Mouse (Mus musculus) WW6 (cell line): Measurements from ENCODE around the gene Zfp13.

ENCODE experiments used
- DNase-seq: peaks from one replicate; pipeline ENCODE4 v3.0.0-alpha.2; 2013; ENCODE audit warnings: low read depth, low spot score

Zfp13 gene

GRCm38 (mm10) chr17:23592208-23592925 is 6.9 kb downstream of the Zfp13 start:
- peak; percentile 95 for DNase-seq

- no peak for DNase-seq
Observed at GRCm38 (mm10) chr17:23587253-23587652, 12.0 kb downstream of the Zfp13 start.

GRCm38 (mm10) chr17:23585721-23586491 is 13.4 kb downstream of the Zfp13 start:
- DNase-seq: no peak

GRCm38 (mm10) chr17:23584786-23585185 is 14.5 kb downstream of the Zfp13 start:
- DNase-seq: no peak

DNA sequence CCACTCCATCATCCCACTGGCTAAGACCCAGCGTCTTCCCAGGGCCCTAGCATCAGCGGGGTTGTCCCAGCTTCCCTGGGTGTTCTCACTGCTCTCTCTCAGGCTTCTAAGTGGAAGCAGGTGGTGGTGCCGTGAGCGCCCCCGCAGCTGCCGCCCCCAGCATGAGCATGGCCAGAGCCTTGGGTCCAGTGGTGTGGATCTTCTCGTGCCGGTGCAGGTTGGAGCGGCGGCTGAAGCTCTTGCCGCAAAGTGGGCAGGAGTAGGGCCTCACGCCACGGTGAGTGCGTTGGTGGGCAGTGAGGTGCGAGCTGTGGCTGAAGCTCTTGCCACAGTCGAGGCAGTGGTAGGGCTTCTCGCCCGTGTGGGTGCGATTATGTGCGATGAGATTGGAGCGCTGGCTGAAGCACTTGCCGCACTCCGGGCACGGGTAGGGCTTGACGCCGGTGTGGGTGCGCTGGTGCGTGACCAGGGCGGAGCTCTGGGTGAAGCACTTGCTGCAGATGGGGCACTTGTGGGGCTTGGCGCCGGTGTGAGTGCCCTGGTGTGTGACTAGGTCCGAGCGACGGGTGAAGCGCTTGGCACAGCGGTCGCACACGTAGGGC is 23.2 kb downstream of the Zfp13 start:
- DNase-seq: no peak

GRCm38 (mm10) chr17:23574130-23574529 is 25.2 kb downstream of the Zfp13 start:
- no peak for DNase-seq

GRCm38 (mm10) chr17:23572059-23572458 is 27.2 kb downstream of the Zfp13 start:
- DNase-seq: no peak

- no peak for DNase-seq
Observed at GRCm38 (mm10) chr17:23571084-23571483, 28.2 kb downstream of the Zfp13 start.

DNA sequence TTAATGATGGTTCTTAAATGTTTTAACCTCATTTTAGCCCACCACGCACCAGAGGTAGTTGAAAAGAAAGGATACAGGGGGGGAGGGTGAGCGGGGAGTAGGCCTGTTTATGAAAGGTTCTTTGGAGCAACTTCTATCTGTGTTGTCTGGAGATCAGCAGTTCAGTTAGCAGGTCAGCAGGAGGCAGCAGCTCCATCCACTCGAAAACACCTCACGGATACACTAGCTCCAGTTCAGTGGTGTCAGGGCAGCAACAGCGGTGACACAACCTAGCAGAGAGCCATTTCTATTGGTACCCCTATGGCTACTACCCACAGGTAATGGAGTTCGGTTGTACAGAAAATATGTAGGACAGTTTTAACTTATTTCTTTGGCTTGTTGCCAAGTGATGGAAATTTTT is 29.3 kb downstream of the Zfp13 start:
- DNase-seq: no peak

DNA sequence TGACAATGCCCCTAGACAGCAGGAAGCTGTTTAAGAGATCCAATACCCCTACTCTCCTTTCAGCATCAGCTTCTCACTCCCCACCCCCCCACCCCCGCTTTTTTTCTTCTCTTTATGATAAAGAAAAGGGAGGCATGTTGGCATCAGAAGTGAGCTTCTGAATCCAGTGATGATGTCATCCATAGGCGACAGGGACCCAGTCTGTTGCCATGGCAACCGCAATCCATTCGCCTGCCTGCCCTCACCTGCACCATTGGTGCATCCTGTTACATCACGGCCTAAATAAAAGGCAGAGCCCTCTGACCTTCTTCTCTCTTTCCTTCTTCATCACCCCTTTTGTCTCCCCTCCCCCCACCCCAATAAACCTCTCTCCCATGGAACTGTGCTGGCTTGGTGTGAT is 30.9 kb downstream of the Zfp13 start:
- no peak for DNase-seq

- DNase-seq: no peak
Observed at GRCm38 (mm10) chr17:23566787-23567186, 32.5 kb downstream of the Zfp13 start.

DNA sequence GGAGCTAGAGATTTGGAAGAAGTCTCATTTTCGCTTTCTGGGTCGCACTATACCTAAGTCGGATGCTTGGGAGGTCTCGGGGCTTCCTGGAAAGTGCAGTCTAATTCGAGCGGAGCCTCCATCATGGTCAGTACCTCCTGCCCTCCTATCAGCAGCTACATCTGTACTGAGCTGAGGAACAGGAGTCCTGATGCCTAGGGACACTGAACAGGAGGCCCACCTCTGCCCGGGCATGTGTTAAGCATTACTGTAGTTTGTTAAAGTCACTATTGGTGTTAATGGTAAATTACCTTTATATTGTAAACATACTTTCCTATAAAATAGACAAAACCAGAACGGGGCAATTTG is 34.9 kb downstream of the Zfp13 start:
- no peak for DNase-seq

GRCm38 (mm10) chr17:23563595-23564367 is 35.5 kb downstream of the Zfp13 start, which contains the start of gene Zfp213:
Gene Zfp213 (minus strand): TSS chr17:23564238.
- DNase-seq: peak; percentile 92

- no peak for DNase-seq
Observed at GRCm38 (mm10) chr17:23559767-23560166, 39.5 kb downstream of the Zfp13 start.

GRCm38 (mm10) chr17:23555243-23555916 is 43.9 kb downstream of the Zfp13 start:
- no peak for DNase-seq

GRCm38 (mm10) chr17:23554321-23554720 is 45.0 kb downstream of the Zfp13 start:
- no peak for DNase-seq

GRCm38 (mm10) chr17:23553634-23554120 is 45.6 kb downstream of the Zfp13 start:
- no peak for DNase-seq

- no peak for DNase-seq
Observed at GRCm38 (mm10) chr17:23552896-23553633, 46.2 kb downstream of the Zfp13 start.

GRCm38 (mm10) chr17:23551963-23552362 is 47.3 kb downstream of the Zfp13 start:
- DNase-seq: no peak

GRCm38 (mm10) chr17:23551416-23551815 is 47.9 kb downstream of the Zfp13 start:
- DNase-seq: no peak
